Mouse (Mus musculus): ENCODE data around the gene Rwdd1.
"Not testable (repeated sequence)": the region's sequence is repeated elsewhere in the genome, so short reads cannot be mapped to it uniquely, and the experiment has no call there.

Rwdd1 gene

DNA sequence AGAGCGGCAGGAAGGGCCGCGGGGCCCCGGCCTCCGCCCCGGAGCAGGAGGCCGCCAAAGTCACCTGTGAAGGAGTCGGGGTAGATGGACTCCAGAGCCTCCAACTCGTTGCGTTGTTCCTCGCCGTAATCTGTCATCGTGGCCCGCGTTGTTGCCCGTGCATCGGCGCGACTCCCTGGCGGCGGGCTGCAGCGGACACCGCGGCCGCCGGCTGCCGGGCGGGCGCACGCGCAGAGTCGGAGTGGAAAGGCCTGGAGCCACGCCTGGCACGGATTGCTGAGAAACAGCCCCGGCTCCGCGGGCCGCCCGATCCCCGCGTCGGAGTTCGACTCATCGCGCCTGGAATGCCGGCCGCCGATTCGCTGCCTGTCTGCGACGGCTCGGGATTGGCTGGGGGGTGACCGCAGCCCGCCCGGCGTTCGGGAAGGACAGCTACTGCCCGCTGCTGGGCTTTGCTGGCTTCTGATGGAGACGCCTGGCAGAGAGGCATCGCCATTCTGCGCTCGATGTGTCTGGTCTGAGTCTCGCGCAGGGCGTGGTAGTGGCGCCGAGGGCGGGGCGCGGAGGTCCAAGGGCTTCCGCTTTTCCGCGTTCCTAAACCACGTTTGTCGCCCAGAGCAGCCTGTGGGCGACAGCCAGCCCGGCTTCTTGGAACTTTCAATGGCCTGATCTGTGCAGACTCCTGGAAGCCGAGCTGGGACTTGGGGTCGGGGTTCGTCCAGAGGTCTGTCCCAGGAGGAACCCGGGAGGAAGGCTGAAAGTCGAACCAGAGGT lies at the start of gene Rwdd1:
Gene Rwdd1, minus strand, starts transcription at position 323 of the 774 bp plus-strand sequence.
- DNase-seq (ENCODE audit: low spot score in 2 of 2): peak; percentile 97

DNA sequence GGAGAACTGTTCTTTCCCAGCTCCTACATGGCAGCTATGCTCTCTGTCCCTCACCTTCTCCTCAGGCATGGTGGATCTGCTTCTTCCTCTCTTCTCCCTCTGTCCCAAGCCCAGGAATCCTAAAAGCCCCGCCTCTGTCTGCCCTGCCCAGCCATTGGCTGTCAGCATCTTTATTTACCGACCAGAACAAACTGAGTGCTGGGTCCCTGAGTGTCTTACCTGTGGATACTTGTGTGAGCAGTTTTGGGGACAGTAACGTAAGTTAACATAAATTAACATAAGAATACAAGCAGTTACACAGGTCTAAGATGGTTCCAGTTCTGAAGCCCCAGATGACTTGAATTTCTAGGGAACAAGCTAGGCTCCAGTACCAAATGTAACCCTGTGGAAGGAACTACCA lies 47.2 kb upstream of the Rwdd1 start:
- DNase-seq (ENCODE audit: low spot score in 2 of 2): no peak

DNA sequence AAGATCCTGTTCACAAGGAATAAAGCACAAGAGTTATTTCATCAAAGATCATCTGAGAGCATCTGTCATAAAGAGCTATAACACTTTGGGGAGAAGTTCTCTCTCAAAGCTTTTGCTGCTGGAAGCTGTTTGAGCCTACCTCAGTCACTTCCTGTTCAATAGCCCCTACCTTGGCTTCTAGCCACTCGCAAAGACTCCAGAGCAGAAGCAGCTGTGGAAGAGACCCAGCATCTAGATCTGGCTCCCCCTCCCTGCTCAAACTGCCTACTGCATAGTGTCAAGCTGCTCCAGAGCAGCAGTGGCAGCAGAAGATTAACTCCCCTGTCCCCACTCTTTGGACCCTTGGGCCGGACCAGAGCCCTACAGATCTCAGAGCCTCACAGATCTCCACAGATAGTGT lies 34.6 kb upstream of the Rwdd1 start:
- no peak for DNase-seq (ENCODE audit: low spot score in 2 of 2)

DNA sequence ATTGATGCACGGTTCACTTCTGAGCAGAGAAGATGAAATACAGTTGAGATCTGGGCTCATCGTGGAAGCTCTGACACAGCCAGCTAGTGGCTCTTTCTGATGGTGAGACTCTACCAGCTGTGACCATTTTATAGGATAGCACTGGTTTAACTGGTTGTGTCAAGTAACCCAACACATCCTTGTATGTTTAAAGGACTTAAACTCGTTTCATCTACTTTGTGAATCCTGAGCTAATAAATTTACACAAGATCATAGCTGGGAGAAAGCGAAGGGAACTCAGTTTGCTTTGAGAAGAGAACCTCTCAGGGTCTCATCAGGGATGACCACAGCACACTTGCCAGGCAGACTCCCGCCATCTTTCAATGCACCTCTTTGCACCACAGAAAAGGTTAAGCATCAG lies 24.8 kb upstream of the Rwdd1 start, which contains the start of gene Calhm4:
Gene Calhm4, minus strand, starts transcription at position 101 of the 400 bp plus-strand sequence.
- no peak for DNase-seq (ENCODE audit: low spot score in 2 of 2)

DNA sequence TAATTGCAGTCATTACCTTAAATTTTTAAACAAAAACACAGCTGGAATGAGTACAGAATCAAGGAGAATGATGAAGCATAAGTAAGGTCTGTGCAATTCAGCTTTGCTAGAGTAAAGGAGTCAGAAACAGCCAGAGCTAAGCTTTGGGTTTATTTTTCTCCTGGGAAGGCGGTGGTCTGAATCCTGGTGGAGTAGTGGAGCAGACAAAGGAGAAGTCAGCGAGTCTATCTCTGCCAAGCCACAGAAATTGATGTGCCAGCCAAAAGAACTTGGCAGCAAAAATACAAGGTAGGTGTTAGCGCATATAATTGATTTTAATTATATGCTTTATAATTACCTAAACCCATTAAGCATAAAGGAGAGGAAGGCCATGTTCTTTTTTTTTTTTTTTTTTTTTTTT lies 18.0 kb upstream of the Rwdd1 start, which contains the start of gene Trappc3l:
Gene Trappc3l, plus strand, starts transcription at position 197 of the 400 bp plus-strand sequence.
- DNase-seq (ENCODE audit: low spot score in 2 of 2): no peak

DNA sequence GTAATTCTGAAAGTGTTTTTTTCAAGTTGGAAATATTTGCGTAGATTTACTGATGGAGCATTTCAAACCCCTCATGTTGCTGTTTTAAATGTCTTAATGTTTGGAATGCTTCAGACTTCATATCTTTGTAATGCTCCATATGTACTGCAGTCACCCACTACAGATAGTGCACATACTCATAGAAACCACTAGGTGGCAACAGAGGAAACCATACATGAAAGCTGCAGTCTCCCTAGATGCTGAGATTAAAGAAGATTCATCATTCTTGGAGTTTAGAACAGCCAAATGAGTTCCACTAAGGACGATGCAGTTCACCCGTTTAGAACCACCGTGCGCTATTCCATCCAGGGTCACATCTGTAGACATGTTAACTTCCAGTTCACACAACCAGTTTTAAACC lies 17.2 kb upstream of the Rwdd1 start:
- DNase-seq (ENCODE audit: low spot score in 2 of 2): no peak

DNA sequence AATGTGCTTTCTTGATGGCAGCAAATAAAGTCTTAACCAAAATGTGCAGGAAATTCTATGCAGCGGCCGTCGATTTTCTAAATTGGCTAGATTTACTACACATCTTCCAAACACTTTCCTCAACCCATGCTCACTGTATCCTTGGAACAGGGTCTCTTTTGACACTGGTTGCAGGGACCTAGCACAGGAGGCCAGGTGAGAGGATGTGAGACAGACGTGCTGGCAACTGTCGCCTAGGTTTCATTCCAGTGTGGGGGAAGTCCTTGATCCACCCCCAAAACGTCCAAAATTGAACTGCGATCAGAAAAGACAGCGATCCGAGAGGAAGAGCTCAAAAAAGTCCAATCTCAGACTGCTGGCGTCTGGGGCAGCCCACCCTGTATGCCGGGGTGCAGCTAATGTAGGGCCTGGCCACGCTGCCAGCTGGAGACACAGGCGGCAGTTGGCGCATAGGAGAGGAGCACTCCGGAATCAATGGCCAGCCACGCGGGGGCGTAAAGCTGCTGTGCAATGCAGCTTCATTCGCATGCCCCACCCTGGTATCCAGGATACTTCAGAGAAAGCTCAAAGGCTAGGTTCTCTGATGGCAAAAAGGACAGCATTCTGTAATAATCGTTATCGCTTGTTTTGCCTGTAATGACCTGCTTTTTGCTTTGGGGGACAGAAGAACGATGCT lies 14.3 kb upstream of the Rwdd1 start:
- DNase-seq (ENCODE audit: low spot score in 2 of 2): peak; percentile 64 to 73

DNA sequence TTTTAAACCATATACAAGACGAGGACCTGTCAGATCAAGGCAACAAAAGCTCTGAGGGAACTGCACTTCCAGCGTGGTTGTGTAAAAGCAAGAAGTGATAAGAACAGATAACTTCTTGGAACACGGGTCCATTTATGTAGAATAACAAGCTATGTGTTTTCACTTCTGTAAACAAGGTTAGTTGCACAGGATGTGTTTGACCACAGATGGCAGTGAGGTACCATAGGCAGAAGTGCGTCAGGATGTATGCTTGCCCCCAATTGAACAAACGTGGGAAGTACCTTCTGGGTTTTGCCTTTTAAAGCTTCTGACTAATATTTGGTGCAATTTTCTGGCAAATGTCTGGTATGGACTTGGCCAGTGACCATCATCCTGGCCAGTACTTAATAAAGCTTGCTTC lies 10.9 kb upstream of the Rwdd1 start:
- no peak for DNase-seq (ENCODE audit: low spot score in 2 of 2)

DNA sequence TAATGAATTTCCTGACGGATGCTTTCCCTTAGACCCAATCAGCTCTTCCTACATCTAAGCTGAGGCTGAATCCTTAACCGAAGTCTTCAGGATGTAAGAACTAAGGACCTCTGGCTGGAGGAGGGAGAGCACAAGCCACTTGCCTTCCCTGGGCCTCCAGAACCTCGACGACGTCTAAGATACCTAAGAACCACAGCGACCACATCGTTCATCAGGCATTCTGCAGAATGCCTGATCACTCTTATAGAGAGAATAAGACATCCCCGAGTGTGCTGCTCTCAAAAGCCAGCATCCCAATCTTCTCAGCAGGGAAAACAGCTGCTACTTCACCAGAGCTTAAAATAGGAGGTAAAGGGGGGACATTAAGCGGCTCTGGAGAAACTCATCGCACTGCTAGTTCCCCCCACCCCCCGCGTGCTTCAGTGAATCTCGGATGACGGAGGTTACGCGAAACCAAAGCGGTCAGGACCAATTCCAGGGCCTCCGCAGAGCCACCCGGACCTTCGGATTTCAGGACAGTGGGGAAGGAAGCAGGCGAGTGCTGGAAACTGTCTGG lies 600 bp downstream of the Rwdd1 start:
- DNase-seq (ENCODE audit: low spot score in 2 of 2): no peak

DNA sequence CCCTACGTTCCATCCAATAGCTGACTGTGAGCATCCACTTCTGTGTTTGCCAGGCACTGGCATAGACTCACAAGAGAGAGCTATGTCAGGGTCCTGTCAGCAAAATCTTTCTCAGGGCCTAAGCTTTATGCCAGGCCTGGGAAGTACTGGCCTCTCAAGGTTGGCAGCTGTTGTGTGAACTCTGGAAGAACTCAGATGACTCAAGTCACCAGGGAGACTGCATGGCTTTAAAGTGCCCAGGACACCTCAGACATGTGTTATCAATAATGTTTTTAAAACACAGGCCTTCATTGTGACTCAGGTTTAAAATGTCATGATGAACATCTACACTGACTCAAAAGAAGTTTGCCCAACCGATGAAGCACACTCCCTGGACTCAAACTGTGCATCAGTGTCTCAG lies 6.2 kb downstream of the Rwdd1 start:
- DNase-seq (ENCODE audit: low spot score in 2 of 2): no peak

DNA sequence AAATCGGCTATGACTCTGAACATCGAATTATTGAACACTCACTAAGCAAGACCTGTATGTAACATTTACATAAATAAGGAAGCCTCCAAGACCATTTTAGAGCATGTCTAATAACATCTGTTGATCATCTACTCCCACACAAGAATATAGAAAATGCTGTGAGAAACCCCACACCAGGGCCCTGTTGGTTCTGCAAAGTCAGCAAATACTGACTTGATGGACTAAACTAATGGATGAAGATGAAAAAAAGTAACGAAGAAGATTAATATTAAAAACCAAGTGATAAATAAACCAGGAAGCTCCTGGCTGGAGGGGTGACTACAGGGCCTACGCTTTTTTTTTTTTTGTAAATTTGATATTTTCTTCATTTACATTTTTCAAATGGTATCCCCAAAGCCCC lies 6.8 kb downstream of the Rwdd1 start:
- no peak for DNase-seq (ENCODE audit: low spot score in 2 of 2)

DNA sequence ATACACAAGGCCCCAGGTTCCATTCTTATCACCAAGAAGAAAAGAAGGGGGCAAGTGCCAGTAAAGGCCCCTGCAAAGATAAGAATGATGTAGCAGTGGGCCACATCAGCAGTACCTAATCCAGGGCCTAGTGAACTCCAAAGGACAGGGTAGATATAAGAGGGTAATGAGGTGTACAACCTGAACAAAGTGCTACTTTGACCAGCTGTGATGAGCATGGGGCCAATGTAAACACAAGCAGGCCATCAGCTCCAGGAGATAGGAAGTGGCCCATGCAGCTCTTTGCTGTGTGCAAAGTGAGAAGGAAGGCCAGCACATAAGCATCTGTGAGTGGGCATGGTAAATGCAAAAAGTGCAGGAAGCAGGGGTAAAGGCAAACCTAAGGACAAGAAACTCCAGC lies 21.0 kb downstream of the Rwdd1 start:
- no peak for DNase-seq (ENCODE audit: low spot score in 2 of 2)

DNA sequence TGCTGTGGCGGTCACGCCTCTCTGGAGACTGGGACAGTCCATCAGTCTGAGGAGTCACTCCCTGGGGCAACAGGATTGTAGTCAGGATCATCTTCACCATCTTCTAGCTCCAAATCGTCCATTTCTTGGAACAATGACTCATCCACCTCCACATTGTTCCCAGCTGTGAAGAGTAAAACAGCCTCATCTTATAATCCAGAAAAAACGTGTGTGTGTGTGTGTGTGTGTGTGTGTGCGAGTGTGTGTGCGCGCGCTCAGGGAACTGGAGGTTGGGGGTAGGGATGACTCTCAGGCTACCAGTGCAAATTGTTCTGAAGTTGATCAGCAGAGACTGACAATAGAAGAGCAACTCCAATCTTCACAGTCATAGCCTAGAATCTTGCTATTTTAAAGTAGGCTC lies 22.7 kb downstream of the Rwdd1 start:
- DNase-seq (ENCODE audit: low spot score in 2 of 2): not testable (repeated sequence)

DNA sequence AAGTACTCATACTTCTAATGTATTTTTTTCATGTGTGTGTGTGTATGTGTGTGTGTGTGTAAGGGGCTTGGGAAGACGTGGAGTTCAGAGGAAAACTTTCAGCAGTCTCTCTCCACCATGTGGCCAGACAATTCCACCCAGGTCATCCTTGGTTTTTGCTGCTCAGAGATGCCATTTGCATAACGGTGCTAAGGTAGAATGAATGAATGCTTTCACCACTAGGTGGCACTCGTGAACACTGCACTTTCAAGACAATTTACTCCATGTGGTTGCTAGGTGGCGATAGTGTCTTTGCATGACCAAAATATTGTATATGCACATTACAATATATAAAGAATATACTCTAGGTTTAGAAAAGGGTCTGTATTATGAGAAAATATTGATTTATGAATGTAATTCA lies 32.7 kb downstream of the Rwdd1 start:
- peak in 1 of 2 experiments; percentile 48 for DNase-seq (ENCODE audit: low spot score in 2 of 2)

DNA sequence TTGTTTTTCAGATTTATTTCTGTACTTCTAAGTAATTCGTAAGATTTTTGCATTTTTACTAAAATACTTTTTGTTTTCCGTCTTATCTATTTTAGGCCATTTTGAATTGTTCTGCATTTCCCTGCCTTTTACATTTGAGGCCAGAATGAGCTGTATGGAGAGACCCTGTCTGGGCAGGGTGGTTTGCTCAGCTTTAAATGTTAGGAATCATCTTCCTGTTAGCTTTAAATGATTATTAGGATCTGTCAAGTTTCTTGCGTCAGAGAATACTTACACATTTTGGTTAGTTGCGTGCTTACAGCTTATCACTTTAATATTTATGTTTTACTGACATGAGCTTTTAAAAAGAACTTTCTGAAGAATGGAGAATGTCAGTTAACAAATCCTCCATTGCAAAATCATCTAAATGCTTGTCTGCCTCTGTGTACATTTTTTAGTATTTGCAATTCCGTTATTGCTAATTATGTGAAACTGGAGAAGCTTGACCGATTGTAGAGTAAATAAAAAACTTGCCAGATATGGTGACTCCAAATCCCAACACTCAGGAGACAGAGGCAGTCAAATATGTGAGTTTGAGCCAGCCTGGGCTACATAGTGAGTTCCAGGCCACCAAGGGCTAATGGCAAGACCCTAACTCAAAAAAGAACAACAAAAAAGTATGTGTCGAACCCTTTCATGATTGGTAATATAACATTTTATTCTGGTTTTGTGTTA lies 44.5 kb downstream of the Rwdd1 start:
- DNase-seq (ENCODE audit: low spot score in 2 of 2): no peak

DNA sequence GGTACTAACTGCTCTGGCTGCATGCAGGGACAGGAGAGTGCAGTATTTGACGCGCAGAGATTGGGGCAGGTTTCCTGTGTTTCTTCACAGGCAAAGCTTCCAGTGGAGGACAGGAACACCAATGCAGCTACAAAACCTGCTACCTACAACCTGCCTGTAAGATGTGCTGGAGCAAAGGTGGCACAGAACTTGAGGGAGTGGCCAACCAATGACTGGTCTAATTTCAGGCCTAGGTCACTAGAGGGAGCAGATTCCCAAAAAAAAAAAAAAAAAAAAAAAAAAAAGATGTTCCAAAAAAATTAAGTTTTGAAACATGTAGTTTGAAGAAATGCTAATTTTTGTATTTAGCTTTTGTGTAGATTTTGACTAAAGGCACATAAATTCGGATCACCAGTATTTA lies 66.9 kb downstream of the Rwdd1 start:
- DNase-seq (ENCODE audit: low spot score in 2 of 2): no peak

DNA sequence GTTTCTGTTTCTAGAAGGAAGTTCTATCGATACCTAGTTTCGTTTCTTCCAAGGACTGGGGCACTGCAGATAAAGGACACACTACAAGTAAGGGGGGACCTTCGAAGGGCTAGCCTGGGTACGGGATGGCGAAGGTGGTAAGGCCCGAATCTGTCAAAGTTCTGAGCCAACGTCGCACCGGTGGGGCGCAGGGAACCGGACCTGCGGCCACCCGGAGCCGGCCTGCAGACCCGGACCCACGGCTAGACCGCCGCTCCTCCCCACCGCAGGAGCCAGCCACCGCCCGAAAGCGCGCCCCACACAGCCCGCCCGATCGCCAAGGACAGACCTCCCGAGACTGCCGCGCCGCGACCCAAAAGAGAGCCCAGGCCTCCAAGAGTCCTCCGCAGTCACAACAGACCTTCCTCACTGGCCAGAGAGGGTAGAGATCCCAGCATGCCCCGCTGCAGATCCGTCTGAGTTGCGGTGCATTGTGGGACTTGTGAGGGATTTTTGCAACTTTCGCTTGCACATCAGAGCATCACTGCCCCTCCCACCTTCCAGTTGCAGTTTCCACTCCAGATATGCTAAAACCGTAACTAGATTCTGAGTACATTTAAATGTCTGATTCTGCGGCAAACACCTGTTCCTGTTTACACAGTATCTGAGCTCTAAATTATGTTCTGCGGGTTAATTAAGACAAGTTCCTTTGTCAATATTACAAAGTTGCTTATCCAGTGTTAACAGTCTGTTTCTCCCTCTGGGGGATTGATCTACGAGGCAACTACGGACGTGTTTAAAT lies 68.4 kb downstream of the Rwdd1 start, which contains the start of gene Zup1:
Gene Zup1, minus strand, starts transcription at position 467 of the 781 bp plus-strand sequence.
- DNase-seq (ENCODE audit: low spot score in 2 of 2): peak; percentile 37 to 66

Measured in cerebellum, postnatal 4 days (tissue).